Mouse (Mus musculus): ENCODE results near the gene Psme1.

GRCm38 (mm10) chr14:55571760-55572159 is 6.2 kb upstream of the Psme1 start:
- TF ChIP-seq POLR2A (IDR thresholded peaks at IDR 0.05; ENCODE audit: borderline replicate concordance, control insufficient read depth, low read depth, low read length): no peak
- TF ChIP-seq CTCF (IDR thresholded peaks at IDR 0.05; ENCODE audit: control insufficient read depth, insufficient read depth, low read length): no peak
